Mouse (Mus musculus): ENCODE measurements around the gene Arhgef3.

GRCm38 (mm10) chr14:27397526-27397925 is 282.8 kb downstream of the Arhgef3 start:
- TF ChIP-seq POLR2A (IDR thresholded peaks at IDR 0.05; ENCODE audit: insufficient read depth, low read length) (no peak), CTCF (IDR thresholded peaks at IDR 0.05; ENCODE audit: low read depth, low read length) (no peak)
